Mouse (Mus musculus): ENCODE results near the gene Pak1.

DNA sequence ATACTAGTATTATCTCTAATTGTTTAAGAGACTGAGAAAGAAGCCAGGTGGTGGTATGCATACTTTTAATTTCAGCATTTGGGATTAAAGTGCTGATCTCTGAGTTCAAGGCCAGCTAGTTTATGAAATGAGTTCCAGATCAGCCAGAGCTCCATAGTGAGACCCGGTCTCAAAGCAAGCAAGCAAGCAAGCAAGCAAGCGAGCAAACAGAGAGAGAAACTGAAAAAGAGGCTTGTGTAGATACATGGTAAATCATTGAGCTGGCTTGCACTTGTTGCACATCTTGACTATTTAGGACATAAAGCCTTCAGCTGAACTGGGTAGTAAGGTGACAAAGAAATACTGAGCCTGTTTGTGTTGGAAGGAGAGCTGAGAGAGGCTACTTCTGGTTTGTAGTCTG lies 44.6 kb downstream of the Pak1 start:
- TF ChIP-seq CTCF (IDR thresholded peaks at IDR 0.05; ENCODE audit: control insufficient read depth, insufficient read depth, insufficient read length) (no peak), MAX (IDR thresholded peaks at IDR 0.05) (no peak)

Data from C2C12 (cell line).